Mouse (Mus musculus) heart, adult 2 months (tissue): ENCODE results near the gene Reg4. TPM values are rescaled to one million over a fixed set of nuclear protein-coding genes. Genes with fewer than 3 reads are reported as not detected.

ENCODE experiments used
- DNase-seq, 2 experiments: peaks; one replicate each; pipeline ENCODE4 v3.0.0; 2021
- H3K27ac ChIP-seq: fragments of 200-600 bp; 2 replicates; pipeline ENCODE4 v1.8.1; 2022
- H3K27me3 ChIP-seq: fragments of 200-500 bp; 2 replicates; pipeline ENCODE4 v1.6.1; 2012; ENCODE audit warnings: mild to moderate bottlenecking, low read length, inconsistent platforms, mixed read lengths; ENCODE audit not compliant: control insufficient read depth, insufficient read depth
- H3K36me3 ChIP-seq: fragments of 200-500 bp; 2 replicates; pipeline ENCODE4 v1.6.1; 2012; ENCODE audit warnings: low read length, inconsistent platforms; ENCODE audit not compliant: control insufficient read depth, insufficient read depth
- H3K4me1 ChIP-seq: fragments of 200-500 bp; 2 replicates; pipeline ENCODE4 v1.6.1; 2011; ENCODE audit warnings: low read length; ENCODE audit not compliant: control insufficient read depth, insufficient read depth
- H3K4me3 ChIP-seq: fragments of 200-600 bp; 2 replicates; pipeline ENCODE4 v1.8.1; 2022
- H3K79me2 ChIP-seq: fragments of 200-500 bp; replicated peaks from 2 replicates; pipeline ENCODE4 v1.6.1; 2012; ENCODE audit warnings: mild to moderate bottlenecking, inconsistent platforms, low read length, moderate library complexity, mixed read lengths; ENCODE audit not compliant: control insufficient read depth, insufficient read depth
- H3K9ac ChIP-seq: fragments of 200-500 bp; 2 replicates; pipeline ENCODE4 v1.6.1; 2012; ENCODE audit warnings: low read depth, mild to moderate bottlenecking, control low read depth, inconsistent platforms, low read length, mixed read lengths
- CTCF ChIP-seq: fragments of 200-600 bp; IDR thresholded peaks from 2 replicates; pipeline ENCODE4 v1.8.1; 2022; ENCODE audit warnings: antibody characterized with exemption, mild to moderate bottlenecking, moderate library complexity
- EP300 ChIP-seq: fragments of 200-500 bp; IDR thresholded peaks from 2 replicates; pipeline ENCODE4 v1.6.1; 2011; ENCODE audit warnings: low read depth, low read length, control low read depth; ENCODE audit not compliant: insufficient read depth
- POLR2A ChIP-seq: fragments of 200-500 bp; IDR thresholded peaks from 2 replicates; pipeline ENCODE4 v1.6.1; 2011; ENCODE audit warnings: mild to moderate bottlenecking, low read depth, low read length, control low read depth; ENCODE audit not compliant: insufficient read depth
- WGBS: fragments of 180-500 bp; shearing (Covaris S2); methylation state at CpG from one replicate; pipeline ENCODE4 v1.1.7; 2018; 5-methylcytosine and 5-hydroxymethylcytosine counted together
- intact Hi-C: fragments of 180-260 bp; cut with DNase I; formaldehyde crosslinking; loops from one replicate; pipeline ENCODE4 v1.15.1; 2025
- polyA plus RNA-seq: library from polyadenylated mRNA; depleted of rRNA; stranded (reverse); fragments of >200 nt; gene quantifications from 2 replicates; pipeline ENCODE4 v1.2.3, GENCODE M21; 2012
- total RNA-seq, 2 experiments: library from RNA; stranded (reverse); gene quantifications; 2 replicates each; pipeline ENCODE4 v1.2.3; 2021

Gene Reg4
- total and polyA plus RNA-seq, 3 experiments, result not detected

DNA sequence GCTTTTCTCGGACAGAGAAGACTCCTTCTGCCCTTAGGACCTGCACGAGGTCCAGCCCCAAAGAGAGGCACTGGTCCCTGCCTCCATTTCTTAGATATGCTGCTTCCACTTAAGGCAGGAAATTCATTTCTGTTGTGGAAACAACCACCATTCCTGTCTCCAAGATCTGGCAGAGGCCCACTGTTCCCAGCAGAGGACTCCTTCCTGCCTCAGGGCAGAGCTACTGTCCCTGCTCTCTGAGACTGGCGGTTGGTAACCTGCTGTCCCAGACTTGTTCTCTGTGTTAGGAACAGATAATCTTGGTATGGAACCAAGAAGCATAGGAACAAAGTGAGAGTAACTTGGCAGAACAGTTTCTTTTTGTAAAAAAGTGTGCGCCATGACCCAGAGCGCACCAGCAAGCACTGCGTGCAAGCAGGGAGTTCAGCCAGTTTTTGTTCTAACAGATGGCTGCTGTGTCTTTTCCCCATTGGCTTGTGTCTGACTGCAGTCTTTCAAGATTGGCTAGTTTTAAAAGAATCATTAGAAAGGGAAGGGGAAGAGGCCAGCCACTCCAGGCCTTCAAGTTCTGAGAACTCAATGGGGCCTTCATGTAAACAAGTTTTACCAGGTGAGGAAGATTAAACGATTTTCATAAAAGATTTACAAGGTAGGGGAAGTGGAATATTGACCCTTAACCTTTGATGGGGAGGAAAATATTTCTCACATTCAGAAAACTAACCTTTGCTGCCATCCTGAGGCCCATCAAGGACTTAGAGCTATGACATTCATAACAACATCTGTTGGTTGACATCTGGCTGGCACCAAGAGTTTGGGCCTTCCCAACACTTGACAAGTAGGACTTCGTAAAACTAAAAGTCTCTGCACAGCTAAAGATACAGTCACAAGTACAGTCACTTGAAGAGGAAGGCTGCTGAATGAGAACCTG, 33.0 kb downstream of the Reg4 start:
- no peaks in the 10 kb centered on the region for H3K36me3 ChIP-seq
- intact Hi-C loops, result no loop called here
- no peak overlapping the region for H3K27ac ChIP-seq
- 70% methylated on average over 8 of the region's 8 CpGs for WGBS
- peak in 1 of 2 experiments; percentile 9 for DNase-seq
- TF ChIP-seq CTCF (no peak), POLR2A (no peak), EP300 (no peak)
- H3K79me2 ChIP-seq, result no peaks in the 10 kb centered on the region
- H3K27me3 ChIP-seq, result no peaks in the 10 kb centered on the region
- H3K9ac ChIP-seq, result no peak overlapping the region
- no peak overlapping the region for H3K4me3 ChIP-seq
- H3K4me1 ChIP-seq, result no peaks in the 10 kb centered on the region; the same call in 1 of the 2 replicates

DNA sequence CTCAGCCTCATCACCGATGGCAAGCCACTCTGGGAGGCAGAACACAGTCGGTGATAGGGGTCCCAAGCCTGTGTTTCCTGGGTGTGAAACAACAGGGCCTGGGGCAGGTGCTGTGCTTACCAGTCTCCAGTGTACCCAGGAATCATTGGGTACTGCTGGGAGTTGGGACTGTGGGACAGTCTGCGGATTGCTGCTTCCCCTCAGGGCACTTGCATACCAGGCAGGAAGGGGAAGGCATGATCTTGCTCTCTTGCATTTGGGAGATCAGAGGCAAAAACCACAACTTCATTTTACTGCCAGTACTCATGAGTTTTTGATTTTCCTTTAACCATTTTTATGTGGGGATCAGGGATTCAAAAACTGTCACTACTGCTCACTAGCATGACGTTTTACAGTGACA, 36.8 kb downstream of the Reg4 start:
- intact Hi-C loops, result no loop called here
- Histone ChIP-seq H3K36me3 (no peaks in the 10 kb centered on the region), H3K27me3 (no peaks in the 10 kb centered on the region), H3K4me3 (no peak overlapping the region), H3K4me1 (no peaks in the 10 kb centered on the region; the same call in 1 of the 2 replicates), H3K9ac (no peak overlapping the region), H3K79me2 (no peaks in the 10 kb centered on the region), H3K27ac (no peak overlapping the region)
- TF ChIP-seq POLR2A (no peak), CTCF (no peak), EP300 (no peak)
- no peak for DNase-seq
- WGBS, result 84% methylated on average over 4 of the region's 4 CpGs

DNA sequence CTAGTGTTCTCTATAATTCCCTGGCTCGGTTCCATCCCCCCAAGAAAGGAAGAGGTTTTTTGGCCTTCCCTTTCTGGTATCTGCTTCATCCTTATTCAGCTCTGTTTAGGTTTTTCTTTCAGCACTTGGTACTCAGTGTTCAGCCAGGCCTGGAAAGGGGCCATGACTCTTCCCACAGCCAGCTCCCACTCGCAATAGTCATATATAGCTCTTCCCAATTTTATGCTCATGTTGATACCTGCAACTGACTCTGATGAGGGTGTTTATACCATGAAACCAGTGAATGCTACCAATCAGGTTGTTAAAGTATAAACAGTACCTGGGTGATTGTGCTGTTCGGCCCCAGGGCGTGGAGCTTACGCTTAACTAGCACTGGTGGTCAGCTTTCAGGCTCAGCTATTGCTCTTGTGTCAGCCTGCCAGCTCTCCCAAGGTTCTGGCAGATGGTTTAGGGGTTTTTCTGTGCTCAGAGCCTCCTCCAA, 37.4 kb downstream of the Reg4 start:
- no peaks in the 10 kb centered on the region; the same call in 1 of the 2 replicates for H3K4me1 ChIP-seq
- WGBS, result 70% methylated on average over 5 of the region's 5 CpGs
- H3K27ac ChIP-seq, result no peak overlapping the region
- H3K27me3 ChIP-seq, result no peaks in the 10 kb centered on the region
- no peaks in the 10 kb centered on the region for H3K79me2 ChIP-seq
- DNase-seq, result peak in 1 of 2 experiments; percentile 19
- H3K4me3 ChIP-seq, result no peak overlapping the region
- H3K36me3 ChIP-seq, result no peaks in the 10 kb centered on the region
- no peak overlapping the region for H3K9ac ChIP-seq
- intact Hi-C loops, result no loop called here
- TF ChIP-seq POLR2A (no peak), EP300 (no peak), CTCF (no peak)

DNA sequence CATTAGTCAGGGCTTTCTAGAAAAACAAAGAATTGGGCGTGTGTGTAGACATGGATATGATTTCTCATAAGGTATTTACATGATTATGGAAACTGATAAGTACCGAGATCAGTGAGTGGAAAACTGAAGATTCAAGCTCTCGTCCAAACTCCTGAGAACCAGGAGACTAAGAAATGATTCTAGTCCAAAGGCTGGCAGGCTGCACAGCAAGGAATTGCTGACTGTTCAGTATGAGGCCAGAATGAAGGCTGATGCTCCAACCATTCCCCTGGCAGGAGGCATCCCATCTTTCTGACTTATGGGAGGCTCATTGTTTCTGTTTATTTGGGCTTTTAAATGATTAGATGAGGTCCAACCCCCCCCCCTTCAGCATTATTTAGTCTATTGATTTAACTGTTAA, 38.6 kb downstream of the Reg4 start:
- TF ChIP-seq POLR2A, result no peak
- H3K79me2 ChIP-seq, result no peaks in the 10 kb centered on the region
- 74% methylated on average over 3 of the region's 3 CpGs for WGBS

DNA sequence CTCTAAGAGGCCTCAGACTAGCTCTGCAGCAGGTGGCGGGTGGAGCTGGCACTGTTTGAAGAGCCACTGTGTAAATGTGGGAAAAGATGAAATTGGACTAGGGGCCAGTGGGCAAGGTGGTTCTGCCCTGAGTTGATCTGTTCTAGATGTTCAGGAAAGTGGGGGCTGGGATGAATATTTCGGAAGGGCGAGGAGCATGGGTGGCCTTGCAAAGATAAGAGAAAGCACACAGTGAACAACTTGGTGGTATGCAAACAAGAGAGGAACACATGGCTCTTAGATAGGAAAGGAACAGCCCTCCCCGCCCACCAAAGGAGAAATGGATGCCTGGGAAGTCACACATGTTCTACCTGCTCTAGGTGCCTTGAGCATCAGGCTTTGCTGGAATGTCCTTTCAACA, 39.5 kb downstream of the Reg4 start:
- H3K36me3 ChIP-seq, result no peaks in the 10 kb centered on the region
- no peaks in the 10 kb centered on the region for H3K27me3 ChIP-seq
- H3K4me1 ChIP-seq, result no peaks in the 10 kb centered on the region; the same call in 1 of the 2 replicates
- no peak overlapping the region for H3K4me3 ChIP-seq
- intact Hi-C loops, result no loop called here
- no peak for TF ChIP-seq POLR2A
- no peak for TF ChIP-seq CTCF
- no peak for TF ChIP-seq EP300
- DNase-seq, result no peak
- no peak overlapping the region for H3K27ac ChIP-seq
- 80% methylated on average over 4 of the region's 4 CpGs for WGBS
- H3K79me2 ChIP-seq, result no peaks in the 10 kb centered on the region
- H3K9ac ChIP-seq, result no peak overlapping the region

More for the DNA sequence above, 38.6 kb downstream of the Reg4 start:
- intact Hi-C loops, result no loop called here
- Histone ChIP-seq H3K27ac (no peak overlapping the region), H3K9ac (no peak overlapping the region), H3K4me3 (no peak overlapping the region), H3K27me3 (no peaks in the 10 kb centered on the region), H3K4me1 (no peaks in the 10 kb centered on the region; the same call in 1 of the 2 replicates), H3K36me3 (no peaks in the 10 kb centered on the region)
- no peak for DNase-seq

DNA sequence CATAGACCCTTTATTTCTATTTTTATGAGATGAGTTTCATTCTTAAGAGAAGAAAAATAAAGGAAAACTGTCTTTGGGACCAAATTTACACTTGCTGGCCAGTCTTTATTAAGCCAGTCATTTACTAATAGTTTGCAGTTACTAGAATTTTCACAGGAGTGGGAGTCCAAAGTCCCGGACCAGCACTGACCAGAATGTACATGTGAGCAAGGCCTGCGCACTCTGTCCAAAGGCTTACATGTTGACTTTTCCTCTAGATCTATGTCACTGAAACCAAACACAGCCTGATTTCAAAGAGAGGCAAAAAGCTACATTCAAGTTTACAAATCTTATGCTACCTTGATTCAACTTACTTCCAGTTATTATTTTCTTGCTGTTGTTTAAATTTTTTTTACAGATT, 40.2 kb downstream of the Reg4 start:
- Histone ChIP-seq H3K4me3 (no peak overlapping the region), H3K4me1 (peaks cover 1% of the 10 kb centered on the region), H3K9ac (no peak overlapping the region), H3K79me2 (no peaks in the 10 kb centered on the region), H3K27me3 (no peaks in the 10 kb centered on the region), H3K27ac (no peak overlapping the region), H3K36me3 (no peaks in the 10 kb centered on the region; the same call in 1 of the 2 replicates)
- 98% methylated on average over 2 of the region's 2 CpGs for WGBS
- intact Hi-C loops, result no loop called here
- DNase-seq, result no peak
- TF ChIP-seq POLR2A (no peak), CTCF (no peak), EP300 (no peak)
